Mouse (Mus musculus) spleen, adult 2 months (tissue): ENCODE results near the gene Ube2t.

Source experiments
- CTCF ChIP-seq: fragments of 200-500 bp; IDR thresholded peaks from 2 replicates; pipeline ENCODE4 v1.5.1; 2011; ENCODE audit warnings: mild to moderate bottlenecking, inconsistent platforms; ENCODE audit not compliant: insufficient read depth, insufficient read length, insufficient replicate concordance; ENCODE audit errors: extremely low read depth
- POLR2A ChIP-seq: fragments of 200-500 bp; IDR thresholded peaks from 2 replicates; pipeline ENCODE4 v1.6.1; 2011; ENCODE audit warnings: low read depth, low read length, inconsistent platforms

GRCm38 (mm10) chr1:135012472-135012871 lies 50.1 kb downstream of the Ube2t start:
- TF ChIP-seq POLR2A (no peak), CTCF (no peak)
